Mouse (Mus musculus): ENCODE data around the gene Gm9958.

Gene Gm9958

DNA sequence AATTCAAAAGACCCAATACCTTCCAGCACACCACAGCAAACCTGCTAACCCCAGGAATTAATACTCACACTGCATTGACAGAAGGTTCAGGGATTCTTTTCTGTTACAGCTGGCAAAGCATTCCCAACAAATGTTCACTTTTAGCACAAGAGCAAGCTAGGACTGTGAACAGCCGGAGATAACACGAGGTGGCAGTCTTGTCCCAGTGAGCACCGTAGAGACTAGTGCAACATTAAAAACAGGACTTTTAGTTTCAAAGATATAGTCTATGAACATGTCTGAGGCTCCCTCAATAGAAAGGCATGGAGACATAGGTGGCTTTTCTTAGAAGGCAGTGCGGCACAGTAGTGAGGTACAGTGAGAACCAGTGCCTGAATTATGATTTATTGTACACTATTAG, 38.2 kb downstream of the Gm9958 start:
- DNase-seq (ENCODE audit: low spot score in 2 of 2), result no peak

DNA sequence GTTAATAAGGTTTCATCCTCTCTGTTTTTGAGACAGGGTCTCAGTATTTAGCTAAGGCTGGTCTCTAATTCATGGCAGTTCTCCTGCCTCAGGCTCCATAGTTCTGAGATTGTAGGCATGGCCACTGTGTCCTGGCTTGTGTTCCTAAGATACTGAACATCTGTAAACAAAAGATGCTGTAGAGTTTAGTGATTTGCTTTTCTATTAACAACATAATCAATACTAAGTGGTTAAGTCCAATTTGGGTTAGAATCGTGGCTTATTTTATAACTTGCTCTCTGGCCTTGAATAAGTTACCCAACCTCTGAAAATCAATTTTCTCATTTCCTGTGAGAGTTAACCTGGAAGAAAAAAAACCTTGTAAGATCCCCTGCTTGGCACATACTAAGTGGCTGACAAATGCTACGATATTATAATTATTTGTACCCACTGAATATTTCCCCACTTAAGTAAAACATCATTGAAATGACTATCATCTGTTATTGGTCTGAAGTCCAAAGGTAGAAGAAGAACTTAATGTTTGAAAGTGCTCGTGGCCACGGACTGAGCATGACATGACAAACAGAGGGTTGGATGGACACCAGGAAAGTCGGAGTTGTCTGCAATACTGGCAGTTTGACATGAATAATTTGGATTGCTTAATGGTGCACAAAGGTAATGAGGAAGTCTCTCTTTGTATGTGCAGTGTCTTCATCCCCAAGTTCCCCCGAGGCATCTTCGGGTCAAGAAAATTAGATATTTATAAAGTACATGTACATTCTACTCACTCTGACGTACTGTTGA, 47.3 kb downstream of the Gm9958 start:
- DNase-seq (ENCODE audit: low spot score in 2 of 2), result no peak

DNA sequence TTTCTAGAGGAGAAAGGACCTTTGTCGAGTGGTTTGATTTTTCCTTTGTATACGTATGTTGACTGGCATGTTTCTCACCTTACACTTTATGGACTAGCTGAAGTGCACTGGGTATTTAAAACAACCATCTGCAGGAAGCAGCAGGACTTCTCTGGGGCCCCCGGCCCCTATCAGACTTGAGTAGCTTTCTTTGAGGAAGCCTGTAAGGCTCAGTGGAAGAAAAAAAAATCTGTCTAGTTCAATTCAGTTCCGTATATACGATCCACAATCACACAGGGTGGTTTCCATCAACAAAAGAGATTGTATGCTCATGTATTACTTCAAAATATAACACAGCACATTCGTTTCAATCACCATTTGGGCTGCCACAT, 47.9 kb downstream of the Gm9958 start:
- DNase-seq (ENCODE audit: low spot score in 2 of 2), result no peak

Measured in natural killer cell, adult 2 months (primary cell).